Mouse (Mus musculus) lung, postnatal 0 days (tissue): ENCODE results near the gene Tbc1d1.

Source experiments
- CTCF ChIP-seq: IDR thresholded peaks from 2 replicates; pipeline ENCODE4 v1.5.1; 2016; ENCODE audit warnings: antibody characterized with exemption, mild to moderate bottlenecking
- EP300 ChIP-seq: IDR thresholded peaks from 2 replicates; pipeline ENCODE4 v1.6.1; 2016; ENCODE audit warnings: antibody characterized with exemption, mild to moderate bottlenecking, control low read depth

DNA sequence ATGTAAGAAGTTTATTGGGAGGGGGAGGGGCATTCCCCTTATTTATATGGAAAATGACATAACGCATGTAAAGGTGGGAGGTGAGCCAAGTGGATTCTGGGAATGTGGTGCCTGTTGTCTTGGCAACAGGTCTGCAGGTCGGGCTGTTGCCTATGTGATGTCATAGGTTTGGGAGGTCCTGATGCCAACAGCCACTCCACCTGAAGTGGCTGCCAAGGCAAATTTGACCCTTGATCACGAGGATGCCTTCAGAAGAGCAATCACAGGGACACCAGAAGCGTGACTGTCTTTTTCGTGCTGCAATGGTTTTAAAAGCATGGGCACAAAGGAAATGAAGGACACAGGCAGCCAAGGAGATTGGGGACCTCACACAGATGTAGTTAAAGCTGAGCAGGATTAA is 30.3 kb upstream of the Tbc1d1 start:
- TF ChIP-seq CTCF (no peak), EP300 (no peak)
